Mouse (Mus musculus): ENCODE measurements at regions not wholly inside any gene's neighbourhood (a gene's known extent, or its start where the extent isn't known, plus 50 kb on each side); places are given as distances from the start of the nearest gene placed in this dataset.

DNA sequence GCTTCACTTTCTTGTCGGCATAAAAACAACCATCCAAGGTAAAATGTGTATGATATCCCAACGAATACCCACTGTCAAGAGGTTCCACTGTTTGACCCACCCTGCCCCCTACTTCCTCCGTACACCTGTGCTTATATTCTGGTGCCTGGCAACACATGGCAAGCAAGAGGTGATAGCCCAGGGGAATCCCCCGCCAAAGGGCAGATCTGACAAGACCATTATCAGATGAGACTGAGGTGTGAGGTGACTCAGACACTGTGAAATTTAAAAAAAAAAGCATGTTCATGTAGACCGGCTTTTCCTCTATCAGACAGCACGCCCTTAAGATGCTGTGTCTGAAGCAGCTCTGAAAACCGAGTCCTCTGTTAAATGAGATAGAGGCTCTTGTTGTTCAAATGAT, 89.4 kb upstream of the Bach2 start:
- Histone ChIP-seq H3K4me1 (ENCODE audit: control insufficient read depth in 1 of 2, insufficient read depth in 2 of 2, low read length in 2 of 2) (no peaks in the 10 kb centered on the region), H3K36me3 (ENCODE audit: control insufficient read depth in 1 of 2, insufficient read depth in 2 of 2, low read length in 2 of 2) (no peaks in the 10 kb centered on the region), H3K9ac (ENCODE audit: control insufficient read depth, low read depth, low read length, poor library complexity, severe bottlenecking) (no peak overlapping the region), H3K27ac (ENCODE audit: control insufficient read depth, low read depth, low read length) (no peak overlapping the region), H3K27me3 (ENCODE audit: control insufficient read depth in 1 of 2, insufficient read depth in 2 of 2, low read length in 2 of 2) (peaks cover 3 to 5% of the 10 kb centered on the region in 2 experiments), H3K9me3 (replicated peaks; ENCODE audit: insufficient read depth, low read length) (no peaks in the 10 kb centered on the region), H3K79me2 (ENCODE audit: control insufficient read depth, insufficient read depth, low read length, poor library complexity) (no peaks in the 10 kb centered on the region), H3K4me3 (ENCODE audit: control insufficient read depth in 1 of 2, insufficient read depth in 1 of 2, low read depth in 2 of 2, low read length in 2 of 2) (no peak overlapping the region)
- TF ChIP-seq MAFK (IDR thresholded peaks at IDR 0.05; ENCODE audit: borderline replicate concordance, low read depth, low read length): no peak
- TF ChIP-seq NELFE (IDR thresholded peaks at IDR 0.05; ENCODE audit: low read depth, low read length): no peak
- no peak for TF ChIP-seq MXI1 (IDR thresholded peaks at IDR 0.05; ENCODE audit: low read depth, low read length)
- no peak for TF ChIP-seq TAL1 (IDR thresholded peaks at IDR 0.05; ENCODE audit: low read length)
- no peak for TF ChIP-seq ETS1 (IDR thresholded peaks at IDR 0.05; ENCODE audit: low read depth, low read length)
- TF ChIP-seq SIN3A (IDR thresholded peaks at IDR 0.05; ENCODE audit: low read length): no peak
- TF ChIP-seq CTCF (IDR thresholded peaks at IDR 0.05 in 2 of 3, conservative IDR thresholded peaks at IDR 0.05 in 1 of 3; ENCODE audit: control insufficient read depth in 1 of 3, insufficient read depth in 1 of 3, low read depth in 2 of 3, low read length in 3 of 3, poor library complexity in 1 of 3, severe bottlenecking in 1 of 3): no peak
- TF ChIP-seq USF2 (IDR thresholded peaks at IDR 0.05; ENCODE audit: borderline replicate concordance in 1 of 2, insufficient read depth in 1 of 2, low read depth in 1 of 2, low read length in 2 of 2): no peak
- DNase-seq (ENCODE audit: low read depth, low spot score): no peak

DNA sequence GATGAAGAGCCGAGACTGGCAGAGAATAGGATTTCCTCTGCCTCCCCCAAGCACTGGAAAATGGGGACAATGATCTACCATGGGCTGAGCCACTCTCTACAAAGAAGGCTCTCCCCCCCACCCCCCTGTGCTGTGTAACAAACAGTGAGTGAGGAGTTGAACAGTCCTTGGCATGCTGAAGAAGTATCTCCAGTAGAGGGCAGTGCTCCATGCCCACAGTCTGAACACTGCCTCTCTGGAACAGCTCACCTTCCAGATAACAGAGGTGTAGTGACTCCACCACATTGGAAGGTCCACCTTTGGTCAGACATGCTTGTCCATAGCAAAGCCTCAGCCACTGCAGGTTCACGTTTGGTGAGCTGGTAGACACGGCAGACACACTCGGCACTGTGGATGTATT, 85.2 kb upstream of the Bach2 start:
- H3K9me3 ChIP-seq (replicated peaks; ENCODE audit: insufficient read depth, low read length): no peaks in the 10 kb centered on the region
- TF ChIP-seq CTCF (IDR thresholded peaks at IDR 0.05 in 2 of 3, conservative IDR thresholded peaks at IDR 0.05 in 1 of 3; ENCODE audit: control insufficient read depth in 1 of 3, insufficient read depth in 1 of 3, low read depth in 2 of 3, low read length in 3 of 3, poor library complexity in 1 of 3, severe bottlenecking in 1 of 3) (peak; percentile 48 to 50 (median 49)), MYC (IDR thresholded peaks at IDR 0.05; ENCODE audit: low read depth, low read length) (no peak), MYB (IDR thresholded peaks at IDR 0.05; ENCODE audit: low read depth, low read length) (no peak), EP300 (IDR thresholded peaks at IDR 0.05; ENCODE audit: low read depth in 1 of 2, low read length in 2 of 2) (no peak), KAT2A (conservative IDR thresholded peaks at IDR 0.05; ENCODE audit: low read depth, low read length) (no peak), ZKSCAN1 (IDR thresholded peaks at IDR 0.05; ENCODE audit: low read depth, low read length) (no peak), MEF2A (IDR thresholded peaks at IDR 0.05; ENCODE audit: extremely low read depth, insufficient replicate concordance, low read depth, low read length, poor library complexity, severe bottlenecking) (no peak), NELFE (IDR thresholded peaks at IDR 0.05; ENCODE audit: low read depth, low read length) (no peak), RAD21 (IDR thresholded peaks at IDR 0.05; ENCODE audit: low read depth, low read length) (peak; percentile 51), POLR2AphosphoS5 (IDR thresholded peaks at IDR 0.05; ENCODE audit: borderline replicate concordance, low read depth, low read length) (no peak), SMC3 (IDR thresholded peaks at IDR 0.05; ENCODE audit: low read depth, low read length) (peak; percentile 66), ZC3H11A (IDR thresholded peaks at IDR 0.05; ENCODE audit: low read depth, low read length) (peak; percentile 53), MXI1 (IDR thresholded peaks at IDR 0.05; ENCODE audit: low read depth, low read length) (no peak), HCFC1 (IDR thresholded peaks at IDR 0.05; ENCODE audit: low read depth, low read length) (no peak), USF2 (IDR thresholded peaks at IDR 0.05; ENCODE audit: borderline replicate concordance in 1 of 2, insufficient read depth in 1 of 2, low read depth in 1 of 2, low read length in 2 of 2) (no peak), POLR2AphosphoS2 (IDR thresholded peaks at IDR 0.05; ENCODE audit: low read length) (no peak), E2F4 (IDR thresholded peaks at IDR 0.05; ENCODE audit: borderline replicate concordance, low read depth, low read length) (no peak), JUND (IDR thresholded peaks at IDR 0.05; ENCODE audit: low read depth, low read length) (no peak), UBTF (IDR thresholded peaks at IDR 0.05; ENCODE audit: borderline replicate concordance, insufficient read depth, low read depth, low read length) (no peak), CHD1 (IDR thresholded peaks at IDR 0.05; ENCODE audit: low read depth, low read length) (no peak), NRF1 (IDR thresholded peaks at IDR 0.05; ENCODE audit: insufficient read depth, low read depth, low read length, poor library complexity, severe bottlenecking) (no peak)
- no peaks in the 10 kb centered on the region for H3K36me3 ChIP-seq (ENCODE audit: control insufficient read depth in 1 of 2, insufficient read depth in 2 of 2, low read length in 2 of 2)
- no peaks in the 10 kb centered on the region for H3K4me1 ChIP-seq (ENCODE audit: control insufficient read depth in 1 of 2, insufficient read depth in 2 of 2, low read length in 2 of 2)
- H3K27ac ChIP-seq (ENCODE audit: control insufficient read depth, low read depth, low read length): no peak overlapping the region
- H3K79me2 ChIP-seq (ENCODE audit: control insufficient read depth, insufficient read depth, low read length, poor library complexity): no peaks in the 10 kb centered on the region
- no peak overlapping the region for H3K9ac ChIP-seq (ENCODE audit: control insufficient read depth, low read depth, low read length, poor library complexity, severe bottlenecking)
- peak; percentile 43 for DNase-seq (ENCODE audit: low read depth, low spot score)
- peaks cover 0 to 3% of the 10 kb centered on the region in 2 experiments for H3K27me3 ChIP-seq (ENCODE audit: control insufficient read depth in 1 of 2, insufficient read depth in 2 of 2, low read length in 2 of 2)
- no peak overlapping the region for H3K4me3 ChIP-seq (ENCODE audit: control insufficient read depth in 1 of 2, insufficient read depth in 1 of 2, low read depth in 2 of 2, low read length in 2 of 2)

Data from MEL (cell line).